Mouse (Mus musculus) layer of hippocampus, postnatal 10 days (tissue): Measurements from ENCODE around the gene Rbm48. TPM values are rescaled to one million over a fixed set of nuclear protein-coding genes. Genes with fewer than 3 reads are reported as not detected.
"Not testable (repeated sequence)": the region's sequence is repeated elsewhere in the genome, so short reads cannot be mapped to it uniquely, and the experiment has no call there.

Source experiments
- DNase-seq, 2 experiments: peaks; one replicate each; pipeline ENCODE4 v3.0.0; 2021; ENCODE audit warnings: low spot score in 2 of 2
- long read RNA-seq: library from polyadenylated mRNA; stranded (forward); transcript quantifications from one replicate; pipeline ENCODE4 v2.0.0, GENCODE M21; 2023
- total RNA-seq, 2 experiments: library from RNA; stranded (reverse); gene quantifications; 2 replicates each; pipeline ENCODE4 v1.2.3; 2021

Gene Rbm48
- total RNA-seq = 10 to 100 TPM; 11.2 to 12.7 TPM
- long read RNA-seq, transcript Rbm48-201 (5 exons, 2,368 nt) = major isoform, 7 of 10 reads
- long read RNA-seq, partial matches to known transcripts = 0 of 10 reads
- long read RNA-seq, other reads (novel, unspliced or antisense) = 2 of 10 reads

- DNase-seq = peak; percentile 84 to 88
Observed at GRCm38 (mm10) chr5:3596399-3596766, at the start of gene Rbm48. Gene Rbm48 (minus strand): TSS chr5:3596585.

GRCm38 (mm10) chr5:3645326-3645725 lies 48.9 kb upstream of the Rbm48 start:
- DNase-seq = no peak

GRCm38 (mm10) chr5:3644621-3645020 lies 48.2 kb upstream of the Rbm48 start:
- no peak for DNase-seq

GRCm38 (mm10) chr5:3635286-3635685 lies 38.9 kb upstream of the Rbm48 start:
- DNase-seq = no peak

GRCm38 (mm10) chr5:3633951-3634350 lies 37.6 kb upstream of the Rbm48 start:
- DNase-seq = no peak

- DNase-seq = no peak
Observed at GRCm38 (mm10) chr5:3633315-3633714, 36.9 kb upstream of the Rbm48 start.

- no peak for DNase-seq
Observed at GRCm38 (mm10) chr5:3632285-3632684, 35.9 kb upstream of the Rbm48 start.

- DNase-seq = no peak
Observed at GRCm38 (mm10) chr5:3631512-3632271, 35.3 kb upstream of the Rbm48 start.

GRCm38 (mm10) chr5:3630055-3630454 lies 33.7 kb upstream of the Rbm48 start:
- no peak for DNase-seq

GRCm38 (mm10) chr5:3620486-3620885 lies 24.1 kb upstream of the Rbm48 start:
- DNase-seq = no peak

GRCm38 (mm10) chr5:3611835-3612234 lies 15.4 kb upstream of the Rbm48 start:
- DNase-seq = not testable (repeated sequence)

GRCm38 (mm10) chr5:3609241-3609640 lies 12.9 kb upstream of the Rbm48 start:
- DNase-seq = no peak

GRCm38 (mm10) chr5:3607114-3607513 lies 10.7 kb upstream of the Rbm48 start:
- no peak for DNase-seq

- no peak for DNase-seq
Observed at GRCm38 (mm10) chr5:3600790-3601189, 4.4 kb upstream of the Rbm48 start.

- no peak for DNase-seq
Observed at GRCm38 (mm10) chr5:3600298-3600697, 3.9 kb upstream of the Rbm48 start.

GRCm38 (mm10) chr5:3598766-3599165 lies 2.4 kb upstream of the Rbm48 start:
- DNase-seq = no peak

GRCm38 (mm10) chr5:3597171-3597570 lies 786 bp upstream of the Rbm48 start:
- no peak for DNase-seq

GRCm38 (mm10) chr5:3595693-3596398 lies 539 bp downstream of the Rbm48 start, which contains the start of gene Pex1:
Gene Pex1 (plus strand): TSS chr5:3596066.
- peak; percentile 93 to 96 for DNase-seq

- DNase-seq = no peak
Observed at GRCm38 (mm10) chr5:3579066-3579465, 17.3 kb downstream of the Rbm48 start.

GRCm38 (mm10) chr5:3577939-3578338 lies 18.4 kb downstream of the Rbm48 start:
- no peak for DNase-seq

GRCm38 (mm10) chr5:3574825-3575224 lies 21.6 kb downstream of the Rbm48 start:
- DNase-seq = no peak

GRCm38 (mm10) chr5:3571266-3571665 lies 25.1 kb downstream of the Rbm48 start, which contains the start of gene 1700109H08Rik:
Gene 1700109H08Rik (plus strand): TSS chr5:3571566.
- no peak for DNase-seq
